Mouse (Mus musculus) lung, postnatal 0 days (tissue): ENCODE measurements at regions not wholly inside any gene's neighbourhood (a gene's known extent, or its start where the extent isn't known, plus 50 kb on each side); places are given as distances from the start of the nearest gene placed in this dataset.

Experiments
- CTCF ChIP-seq: IDR thresholded peaks from 2 replicates; pipeline ENCODE4 v1.5.1; 2016; ENCODE audit warnings: antibody characterized with exemption, mild to moderate bottlenecking
- EP300 ChIP-seq: IDR thresholded peaks from 2 replicates; pipeline ENCODE4 v1.6.1; 2016; ENCODE audit warnings: antibody characterized with exemption, mild to moderate bottlenecking, control low read depth

DNA sequence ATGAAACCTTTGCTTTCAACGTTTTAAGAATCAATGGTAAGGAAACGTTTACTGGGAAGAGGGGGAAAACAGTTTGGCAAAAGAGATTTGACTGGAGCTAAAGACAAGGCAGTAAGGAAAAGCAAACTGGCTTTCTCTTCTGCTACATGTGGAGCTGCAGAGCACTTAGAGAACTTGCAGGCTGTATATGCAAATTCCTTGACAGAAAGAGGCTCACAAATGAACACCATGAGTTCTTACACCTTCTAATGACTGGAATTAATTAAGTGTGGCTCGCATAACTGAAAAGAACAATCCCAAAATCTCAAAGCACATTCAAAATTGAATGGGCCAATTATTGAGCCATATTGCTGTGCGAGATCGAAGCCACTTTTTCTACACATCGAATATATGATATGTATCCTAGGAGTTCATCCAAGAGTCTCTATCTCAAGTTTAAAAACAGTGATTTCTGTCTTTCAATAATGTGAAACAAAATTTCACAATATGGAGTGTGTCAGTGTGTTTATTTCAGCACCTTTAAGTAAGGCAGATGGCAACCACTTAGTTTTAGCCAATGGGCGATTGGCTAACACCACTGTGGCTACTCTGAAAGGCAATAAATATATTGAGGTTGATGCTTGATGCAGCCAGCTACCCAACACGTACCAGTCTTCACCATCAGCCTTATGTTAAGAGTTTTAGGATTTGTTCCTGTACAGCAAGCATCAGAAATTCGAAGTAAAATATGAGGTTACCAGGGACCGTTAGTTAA is 269.4 kb downstream of the Pdgfc start:
- TF ChIP-seq CTCF (no peak), EP300 (no peak)
